Mouse (Mus musculus): ENCODE measurements around the gene Zscan21. TPM values are rescaled to one million over a fixed set of nuclear protein-coding genes. Genes with fewer than 3 reads are reported as not detected.

Gene Zscan21
- 20.0 and 20.4 TPM in 2 replicates for polyA plus RNA-seq (2015; fragmentation: Nextera tagmentation; extraction: Ambion mirVana)

DNA sequence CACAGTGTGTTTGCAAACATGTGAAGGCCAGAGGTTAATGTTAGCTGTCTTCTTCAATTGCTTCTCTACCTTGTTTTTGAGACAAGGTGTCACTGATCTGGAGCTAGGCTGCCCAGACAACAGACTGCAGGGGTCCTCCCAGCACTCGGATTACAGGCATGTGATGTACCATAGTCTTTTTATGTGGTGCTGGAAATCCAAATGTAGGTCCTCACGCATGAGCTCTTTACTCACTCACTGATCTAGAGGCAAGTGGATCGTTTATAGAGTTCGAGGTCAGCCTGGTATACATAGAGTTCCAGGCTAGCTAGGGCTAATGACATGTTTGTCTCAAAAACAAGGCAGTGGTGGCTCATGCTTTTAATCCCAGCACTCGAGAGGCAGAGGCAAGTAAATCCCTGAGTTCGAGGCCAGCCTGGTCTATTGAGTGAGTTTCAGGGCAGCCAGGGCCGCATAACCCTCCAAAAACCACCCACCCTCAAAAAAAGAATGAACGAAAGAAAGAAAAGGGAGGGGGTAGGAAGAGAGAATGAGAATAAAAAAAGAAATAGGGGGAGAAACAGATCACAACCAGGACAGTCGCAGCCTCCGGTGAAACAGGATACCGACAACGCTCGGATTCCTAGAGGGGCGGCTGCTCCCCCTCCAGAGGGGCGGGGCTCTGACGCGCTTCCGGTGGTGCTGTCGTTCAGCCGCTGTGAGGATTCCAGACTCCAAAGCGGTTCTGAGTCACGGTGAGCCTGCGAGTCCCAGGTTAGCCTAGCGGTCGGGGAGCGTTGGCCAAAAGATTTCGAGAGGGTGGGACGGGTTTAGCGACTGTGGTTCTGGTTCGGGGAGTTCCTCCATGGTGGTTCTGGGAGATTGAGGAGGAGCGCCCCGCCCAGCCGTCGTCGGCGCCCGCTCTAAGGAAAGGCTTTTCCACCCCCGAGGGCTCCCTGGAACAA is at the start of gene Zscan21:
Gene Zscan21, plus strand, starts transcription at position 649 of the 944 bp plus-strand sequence.
- Histone ChIP-seq H3K27me3 (ENCODE audit: control insufficient read depth, insufficient read depth, low read length) (no peaks in the 10 kb centered on the region), H3K9ac (ENCODE audit: low read length) (peak within 1 kb of the TSS; percentile 66), H3K4me3 (ENCODE audit: low read depth, low read length) (peak within 1 kb of the TSS; percentile 62), H3K4me2 (replicated peaks; ENCODE audit: low read depth) (peak within 1 kb of the TSS; percentile 54), H3K36me3 (ENCODE audit: control insufficient read depth, insufficient read depth, low read length) (0 out of 2 replicates have a peak, but pooled peaks cover 2% of the 10 kb centered on the region), H3K4me1 (replicated peaks; ENCODE audit: control insufficient read depth, insufficient read depth) (no peaks in the 10 kb centered on the region), H3K9me3 (ENCODE audit: control insufficient read depth, low read length) (no peaks in the 10 kb centered on the region), H3K27ac (replicated peaks) (peak within 1 kb of the TSS; percentile 90)
- DNase-seq (ENCODE audit: low spot score): peak; percentile 94
- ATAC-seq (ENCODE audit: low FRiP score, low TSS enrichment): peak; percentile 97
- TF ChIP-seq CTCF (IDR thresholded peaks at IDR 0.05; ENCODE audit: low read depth): peak; percentile 47
- no peak for TF ChIP-seq EP300 (optimal IDR thresholded peaks at IDR 0.05)
- 6% methylated on average over 38 of the region's 38 CpGs for WGBS

DNA sequence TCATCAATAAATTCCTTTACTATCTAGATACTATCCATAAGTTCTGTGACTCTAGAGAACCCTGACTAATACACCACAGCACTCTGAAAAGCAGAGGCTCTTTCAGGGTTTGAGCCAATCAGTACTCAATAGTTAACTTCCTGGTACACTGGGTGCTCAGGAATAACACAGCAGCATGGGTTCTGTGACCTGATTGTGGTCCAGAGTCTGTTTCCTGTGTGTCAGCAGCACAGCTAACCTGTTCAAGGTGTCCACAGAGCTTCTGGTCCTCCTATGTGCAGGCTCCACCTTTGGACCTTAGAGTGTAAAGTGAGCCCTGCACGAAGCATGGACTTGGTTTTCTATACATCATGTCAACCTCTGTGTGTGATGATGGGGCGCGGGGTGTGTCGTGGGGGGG is 42.9 kb upstream of the Zscan21 start:
- no peak for ATAC-seq (ENCODE audit: low FRiP score, low TSS enrichment)
- no peaks in the 10 kb centered on the region for H3K36me3 ChIP-seq (ENCODE audit: control insufficient read depth, insufficient read depth, low read length)
- H3K27me3 ChIP-seq (ENCODE audit: control insufficient read depth, insufficient read depth, low read length): no peaks in the 10 kb centered on the region
- WGBS: 79% methylated on average over 4 of the region's 4 CpGs
- H3K9ac ChIP-seq (ENCODE audit: low read length): no peak overlapping the region
- no peaks in the 10 kb centered on the region for H3K9me3 ChIP-seq (ENCODE audit: control insufficient read depth, low read length)
- DNase-seq (ENCODE audit: low spot score): no peak
- no peak overlapping the region for H3K4me3 ChIP-seq (ENCODE audit: low read depth, low read length)
- TF ChIP-seq CTCF (IDR thresholded peaks at IDR 0.05; ENCODE audit: low read depth) (no peak), EP300 (optimal IDR thresholded peaks at IDR 0.05) (no peak)
- H3K4me1 ChIP-seq (replicated peaks; ENCODE audit: control insufficient read depth, insufficient read depth): no peaks in the 10 kb centered on the region
- H3K4me2 ChIP-seq (replicated peaks; ENCODE audit: low read depth): no peak overlapping the region
- no peak overlapping the region for H3K27ac ChIP-seq (replicated peaks)

DNA sequence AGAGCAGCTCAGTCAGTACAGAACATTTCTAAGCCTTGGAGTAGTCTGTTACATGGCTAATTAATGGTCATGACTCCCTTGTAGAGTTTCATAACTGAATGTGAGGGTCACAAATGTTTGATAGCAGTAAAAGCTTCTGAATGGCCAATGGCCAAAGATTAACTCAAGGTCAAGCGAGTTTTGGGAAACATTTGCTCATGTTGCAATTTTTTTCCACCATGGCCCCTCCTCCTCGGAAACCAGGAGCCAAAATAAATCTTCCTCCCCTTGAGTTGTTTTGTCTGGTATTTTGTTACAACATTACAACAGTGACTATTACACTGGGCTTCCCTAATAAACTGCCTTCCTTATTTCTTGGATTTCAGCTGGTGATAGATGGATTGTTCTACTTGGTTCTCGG is 41.0 kb upstream of the Zscan21 start:
- no peak overlapping the region for H3K27ac ChIP-seq (replicated peaks)
- ATAC-seq (ENCODE audit: low FRiP score, low TSS enrichment) (no peak), DNase-seq (ENCODE audit: low spot score) (no peak)
- TF ChIP-seq CTCF (IDR thresholded peaks at IDR 0.05; ENCODE audit: low read depth) (no peak), EP300 (optimal IDR thresholded peaks at IDR 0.05) (no peak)
- no peak overlapping the region for H3K4me2 ChIP-seq (replicated peaks; ENCODE audit: low read depth)
- H3K9ac ChIP-seq (ENCODE audit: low read length): no peak overlapping the region
- H3K36me3 ChIP-seq (ENCODE audit: control insufficient read depth, insufficient read depth, low read length): no peaks in the 10 kb centered on the region
- no peaks in the 10 kb centered on the region for H3K4me1 ChIP-seq (replicated peaks; ENCODE audit: control insufficient read depth, insufficient read depth)
- no peaks in the 10 kb centered on the region for H3K9me3 ChIP-seq (ENCODE audit: control insufficient read depth, low read length)
- H3K4me3 ChIP-seq (ENCODE audit: low read depth, low read length): no peak overlapping the region
- H3K27me3 ChIP-seq (ENCODE audit: control insufficient read depth, insufficient read depth, low read length): no peaks in the 10 kb centered on the region
- WGBS: 64% methylated on average over 3 of the region's 3 CpGs

DNA sequence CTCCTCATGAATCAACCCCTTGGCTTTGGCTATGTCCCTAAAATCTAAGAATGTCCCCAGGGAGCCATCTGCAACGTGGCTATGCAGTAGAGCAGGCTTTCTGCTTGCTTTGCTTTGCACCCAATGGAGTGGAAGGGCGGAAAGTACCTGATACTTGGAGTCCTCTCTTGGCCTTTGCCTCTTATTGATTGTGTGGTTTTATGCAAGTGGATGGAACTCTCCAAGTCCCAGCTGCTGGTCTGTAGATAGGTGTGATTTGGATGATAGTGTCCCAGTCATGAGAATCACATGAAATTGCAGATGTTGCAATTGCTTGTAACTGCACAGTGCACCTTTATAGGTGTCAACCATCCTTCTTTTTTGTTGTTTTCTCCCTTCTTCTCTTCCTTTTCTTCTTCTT is 40.6 kb upstream of the Zscan21 start:
- no peak overlapping the region for H3K4me2 ChIP-seq (replicated peaks; ENCODE audit: low read depth)
- no peak for ATAC-seq (ENCODE audit: low FRiP score, low TSS enrichment)
- H3K4me1 ChIP-seq (replicated peaks; ENCODE audit: control insufficient read depth, insufficient read depth): no peaks in the 10 kb centered on the region
- no peaks in the 10 kb centered on the region for H3K27me3 ChIP-seq (ENCODE audit: control insufficient read depth, insufficient read depth, low read length)
- H3K9me3 ChIP-seq (ENCODE audit: control insufficient read depth, low read length): no peaks in the 10 kb centered on the region
- no peak overlapping the region for H3K27ac ChIP-seq (replicated peaks)
- no peaks in the 10 kb centered on the region for H3K36me3 ChIP-seq (ENCODE audit: control insufficient read depth, insufficient read depth, low read length)
- DNase-seq (ENCODE audit: low spot score): no peak
- WGBS: 51% methylated on average over 2 of the region's 2 CpGs
- no peak for TF ChIP-seq EP300 (optimal IDR thresholded peaks at IDR 0.05)
- no peak for TF ChIP-seq CTCF (IDR thresholded peaks at IDR 0.05; ENCODE audit: low read depth)
- H3K9ac ChIP-seq (ENCODE audit: low read length): no peak overlapping the region
- H3K4me3 ChIP-seq (ENCODE audit: low read depth, low read length): no peak overlapping the region

DNA sequence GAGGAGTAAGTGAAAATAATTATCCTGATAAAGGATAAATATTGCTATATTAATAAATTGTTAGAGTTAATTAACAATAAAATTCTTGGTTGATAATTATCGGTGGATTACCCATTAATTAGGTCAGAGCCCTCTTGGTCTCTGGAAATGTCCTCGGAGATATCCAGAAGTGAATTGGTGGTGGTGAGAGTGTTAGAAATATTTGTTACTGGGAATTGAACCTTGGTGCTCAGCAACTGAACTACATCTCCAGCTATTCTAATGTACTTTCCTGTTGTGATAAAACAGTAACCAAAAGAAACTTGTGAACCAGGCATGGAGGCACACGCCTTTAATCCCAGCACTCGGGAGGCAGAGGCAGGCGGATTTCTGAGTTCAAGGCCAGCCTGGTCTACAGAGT is 36.2 kb upstream of the Zscan21 start:
- no peak overlapping the region for H3K4me3 ChIP-seq (ENCODE audit: low read depth, low read length)
- no peak overlapping the region for H3K4me2 ChIP-seq (replicated peaks; ENCODE audit: low read depth)
- no peaks in the 10 kb centered on the region for H3K4me1 ChIP-seq (replicated peaks; ENCODE audit: control insufficient read depth, insufficient read depth)
- TF ChIP-seq CTCF (IDR thresholded peaks at IDR 0.05; ENCODE audit: low read depth): no peak
- no peak for TF ChIP-seq EP300 (optimal IDR thresholded peaks at IDR 0.05)
- no peaks in the 10 kb centered on the region for H3K9me3 ChIP-seq (ENCODE audit: control insufficient read depth, low read length)
- no peak for DNase-seq (ENCODE audit: low spot score)
- no peak for ATAC-seq (ENCODE audit: low FRiP score, low TSS enrichment)
- no peaks in the 10 kb centered on the region for H3K27me3 ChIP-seq (ENCODE audit: control insufficient read depth, insufficient read depth, low read length)
- no peak overlapping the region for H3K9ac ChIP-seq (ENCODE audit: low read length)
- H3K27ac ChIP-seq (replicated peaks): no peak overlapping the region
- 89% methylated on average over 5 of the region's 5 CpGs for WGBS
- H3K36me3 ChIP-seq (ENCODE audit: control insufficient read depth, insufficient read depth, low read length): no peaks in the 10 kb centered on the region

DNA sequence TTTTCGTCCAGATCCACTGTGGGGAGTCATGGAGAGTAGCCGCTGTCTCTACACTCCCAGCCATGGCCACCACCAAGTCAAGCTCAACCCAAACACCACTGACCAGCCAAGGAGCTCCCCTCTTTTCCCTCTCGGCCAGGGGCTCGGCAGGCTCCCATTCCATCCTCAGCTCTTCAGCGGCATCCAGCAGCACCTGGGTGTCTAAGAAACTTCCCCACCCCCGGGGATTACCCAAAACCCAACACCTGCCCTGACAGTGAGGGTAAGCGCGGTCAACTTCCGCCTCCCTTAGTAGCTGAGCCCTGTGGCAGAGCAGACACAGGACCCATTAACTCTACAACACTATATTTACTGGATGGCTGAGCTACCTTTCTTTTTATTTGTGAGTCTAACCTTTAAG is 35.3 kb upstream of the Zscan21 start:
- H3K4me1 ChIP-seq (replicated peaks; ENCODE audit: control insufficient read depth, insufficient read depth): no peaks in the 10 kb centered on the region
- H3K36me3 ChIP-seq (ENCODE audit: control insufficient read depth, insufficient read depth, low read length): no peaks in the 10 kb centered on the region
- no peak overlapping the region for H3K4me3 ChIP-seq (ENCODE audit: low read depth, low read length)
- no peak overlapping the region for H3K4me2 ChIP-seq (replicated peaks; ENCODE audit: low read depth)
- 79% methylated on average over 9 of the region's 9 CpGs for WGBS
- H3K27me3 ChIP-seq (ENCODE audit: control insufficient read depth, insufficient read depth, low read length): no peaks in the 10 kb centered on the region
- no peak overlapping the region for H3K27ac ChIP-seq (replicated peaks)
- no peaks in the 10 kb centered on the region for H3K9me3 ChIP-seq (ENCODE audit: control insufficient read depth, low read length)
- H3K9ac ChIP-seq (ENCODE audit: low read length): no peak overlapping the region
- TF ChIP-seq EP300 (optimal IDR thresholded peaks at IDR 0.05) (no peak), CTCF (IDR thresholded peaks at IDR 0.05; ENCODE audit: low read depth) (no peak)
- DNase-seq (ENCODE audit: low spot score): no peak
- ATAC-seq (ENCODE audit: low FRiP score, low TSS enrichment): no peak

Measured in stomach, postnatal 0 days (tissue).